Mouse (Mus musculus): ENCODE data around the gene Hes2.

- no peak for TF ChIP-seq CTCF (IDR thresholded peaks at IDR 0.05; ENCODE audit: low read depth, low read length)
- TF ChIP-seq GATA1 (IDR thresholded peaks at IDR 0.05; ENCODE audit: borderline replicate concordance, low read length): no peak
- TF ChIP-seq POLR2AphosphoS5 (IDR thresholded peaks at IDR 0.05; ENCODE audit: insufficient replicate concordance, low read depth, low read length): no peak
- no peak for TF ChIP-seq TAL1 (conservative IDR thresholded peaks at IDR 0.05; ENCODE audit: low read depth, low read length)
Measured at GRCm38 (mm10) chr4:152136876-152137250, 21.8 kb upstream of the Hes2 start.

Data from G1E (cell line).